Mouse (Mus musculus): ENCODE results near the gene Mpp6. TPM values are rescaled to one million over a fixed set of nuclear protein-coding genes. Genes with fewer than 3 reads are reported as not detected.

Gene Mpp6
- total RNA-seq, 2 experiments from 2014 or later, result 124 to 127 TPM

DNA sequence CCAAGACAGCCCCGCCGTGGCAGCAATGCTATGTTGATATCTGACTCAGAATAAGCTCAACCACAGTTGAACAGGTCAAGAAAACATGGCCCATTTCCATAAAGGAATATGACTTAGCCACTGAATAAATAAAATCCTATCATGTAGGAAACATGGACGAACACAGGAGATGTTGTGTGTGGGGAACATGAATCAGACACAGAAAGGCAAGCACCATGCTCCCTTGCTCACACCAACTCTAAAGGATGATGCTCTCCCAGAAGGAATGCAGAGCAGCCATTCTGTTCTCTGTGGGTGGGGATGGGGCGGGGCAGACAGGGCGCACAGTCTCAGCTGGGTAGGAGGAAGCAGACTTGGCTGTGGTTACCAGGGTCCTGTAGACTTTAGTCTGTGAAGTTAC, 115.2 kb downstream of the Mpp6 start:
- no peak for DNase-seq

DNA sequence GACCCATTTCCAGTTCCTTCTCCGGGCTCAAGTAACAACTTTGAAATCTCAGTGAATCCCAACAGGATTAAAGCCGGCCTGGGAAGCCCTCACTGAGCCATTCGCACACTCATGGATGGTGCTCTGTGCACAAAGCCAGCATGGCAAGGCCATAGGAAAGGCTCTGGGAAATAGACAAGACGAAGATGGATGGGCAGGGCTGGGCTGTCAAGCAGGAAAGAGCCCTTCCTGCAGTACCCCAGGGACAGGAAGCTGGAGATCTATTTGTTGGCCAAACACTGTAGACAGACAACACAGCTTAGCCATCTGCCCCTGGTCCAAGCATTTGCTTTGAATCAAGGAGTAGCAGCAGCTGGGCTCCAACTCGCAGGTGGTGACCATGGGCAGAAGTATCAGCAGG, 118.1 kb downstream of the Mpp6 start:
- no peak for DNase-seq

DNA sequence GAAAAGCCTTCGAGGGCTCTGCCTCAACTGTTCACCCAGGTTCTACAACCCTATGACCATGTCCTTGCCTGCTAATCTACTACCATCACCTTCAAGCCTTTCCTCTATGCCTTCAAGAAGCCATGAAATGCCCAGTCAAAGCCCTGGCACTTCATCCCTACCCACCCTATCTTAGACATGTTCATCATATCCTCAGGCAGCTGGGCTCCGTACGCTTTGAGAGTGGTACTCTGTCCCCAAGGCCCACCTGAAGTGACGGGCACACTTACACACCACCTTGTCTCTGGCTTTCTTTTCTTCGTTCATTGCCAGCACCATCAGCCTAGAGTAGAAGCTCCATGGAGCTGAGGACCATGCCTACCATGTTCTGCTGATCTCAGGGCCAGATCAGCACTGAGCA, 121.2 kb downstream of the Mpp6 start:
- no peak for DNase-seq

- no peak for DNase-seq
Measured at GRCm38 (mm10) chr6:50232984-50233383, 122.9 kb downstream of the Mpp6 start.

- DNase-seq, result no peak
Measured at GRCm38 (mm10) chr6:50237963-50238362, 127.9 kb downstream of the Mpp6 start.

- DNase-seq, result no peak
Measured at GRCm38 (mm10) chr6:50239902-50240301, 129.9 kb downstream of the Mpp6 start.

- no peak for DNase-seq
Measured at GRCm38 (mm10) chr6:50240437-50240836, 130.4 kb downstream of the Mpp6 start.

GRCm38 (mm10) chr6:50244126-50244525, 134.1 kb downstream of the Mpp6 start:
- DNase-seq, result no peak

- no peak for DNase-seq
Measured at GRCm38 (mm10) chr6:50244967-50245366, 134.9 kb downstream of the Mpp6 start.

DNA sequence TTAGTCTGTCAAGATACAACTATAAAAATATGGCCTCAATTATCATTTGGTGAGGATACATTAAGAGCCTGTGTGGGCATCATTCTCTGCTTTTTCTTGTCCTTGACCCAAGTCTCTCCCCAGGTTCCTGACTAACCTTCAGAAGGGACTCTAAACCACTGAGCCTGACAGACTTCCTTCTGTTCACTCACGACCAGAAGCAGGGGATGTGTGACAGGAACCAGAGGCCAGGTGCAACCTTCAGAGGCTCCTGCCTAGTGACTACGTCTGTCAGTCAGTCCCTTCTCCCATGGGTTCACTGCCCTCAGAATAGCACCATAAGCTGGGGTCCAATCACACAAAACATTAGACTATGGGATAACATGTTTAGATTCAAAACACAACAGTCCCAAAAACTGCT, 137.3 kb downstream of the Mpp6 start:
- no peak for DNase-seq

DNA sequence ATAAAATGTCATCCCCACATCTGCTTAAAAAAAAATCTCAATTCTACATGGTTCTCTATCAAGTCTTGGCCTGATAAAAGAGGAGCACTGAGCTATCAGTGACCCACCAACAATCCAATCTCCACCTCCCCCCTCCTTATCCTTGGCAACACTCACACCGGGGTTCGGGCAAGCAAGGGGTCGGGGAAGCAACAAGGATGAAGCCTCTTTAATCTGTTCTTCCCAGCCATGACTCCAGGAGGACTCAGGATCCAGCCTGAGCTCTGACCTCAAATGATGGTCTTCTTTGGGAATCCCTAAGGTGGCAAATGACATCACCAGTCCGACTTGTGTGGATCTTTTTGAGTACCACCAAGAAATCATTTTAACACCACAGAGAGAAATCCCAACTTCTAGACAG, 137.8 kb downstream of the Mpp6 start:
- DNase-seq, result no peak

Other genes starting within 250 kb of the Mpp6 start
- gene Gsdme, start 153.6 kb downstream of the Mpp6 start, total RNA-seq (2021), result 1 to 10 TPM in 1 of 2 experiments, under 1 TPM in 1; 0.49 to 1.7 TPM

Data from gastrocnemius, postnatal 25 days (tissue).